Mouse (Mus musculus) myocyte (in vitro differentiated cells): ENCODE measurements around the gene Doxl2. TPM values are rescaled to one million over a fixed set of nuclear protein-coding genes. Genes with fewer than 3 reads are reported as not detected.

Experiments used
- H3K27me3 ChIP-seq: one replicate; pipeline ENCODE4 v1.6.1; 2011; ENCODE audit not compliant: control insufficient read depth, insufficient read depth, insufficient read length
- H3K36me3 ChIP-seq: one replicate; pipeline ENCODE4 v1.6.1; 2011; ENCODE audit not compliant: control insufficient read depth, insufficient read depth
- H3K4me2 ChIP-seq: one replicate; pipeline ENCODE4 v1.6.1; 2011; ENCODE audit warnings: low read depth, control low read depth
- H3K4me3 ChIP-seq: one replicate; pipeline ENCODE4 v1.5.1; 2011; ENCODE audit warnings: mild to moderate bottlenecking, control low read depth, moderate library complexity
- H3K79me2 ChIP-seq: one replicate; pipeline ENCODE4 v1.6.1; 2011; ENCODE audit not compliant: control insufficient read depth, insufficient read depth
- H3ac ChIP-seq: one replicate; pipeline ENCODE4 v1.6.1; 2011; ENCODE audit not compliant: control insufficient read depth, insufficient read length
- CEBPB ChIP-seq: IDR thresholded peaks from 2 replicates; pipeline ENCODE4 v1.6.1; 2011; ENCODE audit warnings: mild to moderate bottlenecking, moderate library complexity; ENCODE audit not compliant: poor library complexity, insufficient read depth, severe bottlenecking
- E2F4 ChIP-seq: IDR thresholded peaks from one replicate; pipeline ENCODE4 v1.6.1; 2011; ENCODE audit warnings: mild to moderate bottlenecking, control low read depth, moderate library complexity; ENCODE audit not compliant: insufficient read depth
- MAX ChIP-seq: IDR thresholded peaks from one replicate; pipeline ENCODE4 v1.6.1; 2011; ENCODE audit warnings: low read depth, mild to moderate bottlenecking, control low read depth
- MYOD1 ChIP-seq, 3 experiments: IDR thresholded peaks; one replicate each; pipeline ENCODE4 v1.6.1; 2011; ENCODE audit warnings: control low read depth in 2 of 3, low read depth in 2 of 3, mild to moderate bottlenecking in 2 of 3, moderate library complexity in 1 of 3; ENCODE audit not compliant: insufficient read length in 2 of 3, control insufficient read depth in 1 of 3
- MYOG ChIP-seq, 3 experiments: IDR thresholded peaks; one replicate each; pipeline ENCODE4 v1.6.1; 2011; ENCODE audit warnings: control low read depth in 2 of 3, low read depth in 2 of 3, mild to moderate bottlenecking in 2 of 3; ENCODE audit not compliant: insufficient read length in 2 of 3, control insufficient read depth in 1 of 3, insufficient read depth in 1 of 3
- POLR2A ChIP-seq: IDR thresholded peaks from one replicate; pipeline ENCODE4 v1.6.1; 2011; ENCODE audit warnings: low read depth, mild to moderate bottlenecking, control low read depth, moderate library complexity; ENCODE audit not compliant: insufficient read length
- POLR2AphosphoS2 ChIP-seq: IDR thresholded peaks from one replicate; pipeline ENCODE4 v1.6.1; 2011; ENCODE audit warnings: low read depth, control low read depth; ENCODE audit not compliant: insufficient read length
- REST ChIP-seq: IDR thresholded peaks from one replicate; pipeline ENCODE4 v1.6.1; 2011; ENCODE audit warnings: mild to moderate bottlenecking, control low read depth, moderate library complexity; ENCODE audit not compliant: insufficient read depth, insufficient read length
- SRF ChIP-seq: IDR thresholded peaks from one replicate; pipeline ENCODE4 v1.6.1; 2011; ENCODE audit warnings: low read depth; ENCODE audit not compliant: control insufficient read depth, insufficient read length
- TCF12 ChIP-seq: IDR thresholded peaks from one replicate; pipeline ENCODE4 v1.6.1; 2011; ENCODE audit warnings: mild to moderate bottlenecking, control low read depth; ENCODE audit not compliant: poor library complexity, insufficient read depth, severe bottlenecking
- TCF3 ChIP-seq: IDR thresholded peaks from one replicate; pipeline ENCODE4 v1.6.1; 2011; ENCODE audit warnings: low read depth, control low read depth; ENCODE audit not compliant: insufficient read length
- USF1 ChIP-seq: IDR thresholded peaks from one replicate; pipeline ENCODE4 v1.6.1; 2011; ENCODE audit warnings: low read depth, mild to moderate bottlenecking, control low read depth, moderate library complexity
- polyA plus RNA-seq: library from polyadenylated mRNA; unstranded; fragments of >200 nt; fragmentation: generic; extraction: Trizol; gene quantifications from one replicate; pipeline ENCODE4 v1.2.1, GENCODE M21; 2012; ENCODE audit warnings: missing spikeins

Doxl2 gene
- polyA plus RNA-seq, 1 experiment, result not detected

GRCm38 (mm10) chr6:48991991-48992390 is 17.2 kb downstream of the Doxl2 start:
- Histone ChIP-seq H3K36me3 (no peaks in the 10 kb centered on the region), H3K4me2 (no peak overlapping the region), H3K79me2 (no peaks in the 10 kb centered on the region), H3K4me3 (no peak overlapping the region), H3ac (no peak overlapping the region), H3K27me3 (peaks cover 5% of the 10 kb centered on the region)
- TF ChIP-seq MAX, result no peak
- no peak for TF ChIP-seq MYOG (IDR thresholded peaks at IDR 0.05; ENCODE audit: control insufficient read depth in 1 of 3, insufficient read depth in 1 of 3, insufficient read length in 2 of 3, low read depth in 2 of 3)
- no peak for TF ChIP-seq TCF12
- no peak for TF ChIP-seq REST
- TF ChIP-seq MYOD1 (IDR thresholded peaks at IDR 0.05; ENCODE audit: control insufficient read depth in 1 of 3, insufficient read length in 2 of 3, low read depth in 2 of 3), result no peak
- no peak for TF ChIP-seq POLR2A
- TF ChIP-seq SRF, result no peak
- TF ChIP-seq POLR2AphosphoS2, result no peak
- no peak for TF ChIP-seq E2F4
- TF ChIP-seq USF1, result no peak
- no peak for TF ChIP-seq CEBPB
- no peak for TF ChIP-seq TCF3

- TF ChIP-seq MYOG (IDR thresholded peaks at IDR 0.05; ENCODE audit: control insufficient read depth in 1 of 3, insufficient read depth in 1 of 3, insufficient read length in 2 of 3, low read depth in 2 of 3) (no peak), E2F4 (no peak), MAX (no peak), MYOD1 (IDR thresholded peaks at IDR 0.05; ENCODE audit: control insufficient read depth in 1 of 3, insufficient read length in 2 of 3, low read depth in 2 of 3) (no peak), POLR2A (no peak), TCF3 (no peak), REST (no peak), SRF (no peak), CEBPB (no peak), USF1 (no peak), POLR2AphosphoS2 (no peak), TCF12 (no peak)
- no peaks in the 10 kb centered on the region for H3K36me3 ChIP-seq
- H3K79me2 ChIP-seq, result no peaks in the 10 kb centered on the region
- no peak overlapping the region for H3K4me3 ChIP-seq
- H3K4me2 ChIP-seq, result no peak overlapping the region
- no peak overlapping the region for H3ac ChIP-seq
- H3K27me3 ChIP-seq, result no peaks in the 10 kb centered on the region
These were observed 23.4 kb downstream of the Doxl2 start for GRCm38 (mm10) chr6:48998186-48998585.

- Histone ChIP-seq H3K36me3 (no peaks in the 10 kb centered on the region), H3K27me3 (no peaks in the 10 kb centered on the region), H3ac (no peak overlapping the region), H3K4me2 (no peak overlapping the region), H3K4me3 (no peak overlapping the region), H3K79me2 (no peaks in the 10 kb centered on the region)
- TF ChIP-seq MAX, result no peak
- TF ChIP-seq E2F4, result no peak
These were observed 24.0 kb downstream of the Doxl2 start for GRCm38 (mm10) chr6:48998796-48999195.

- no peak overlapping the region for H3K4me3 ChIP-seq
- no peak overlapping the region for H3K4me2 ChIP-seq
- TF ChIP-seq MYOG (IDR thresholded peaks at IDR 0.05; ENCODE audit: control insufficient read depth in 1 of 3, insufficient read depth in 1 of 3, insufficient read length in 2 of 3, low read depth in 2 of 3), result no peak
- no peak for TF ChIP-seq REST
- TF ChIP-seq MAX, result no peak
- no peak for TF ChIP-seq POLR2A
- no peak for TF ChIP-seq TCF3
- no peak for TF ChIP-seq POLR2AphosphoS2
- TF ChIP-seq CEBPB, result no peak
- H3ac ChIP-seq, result no peak overlapping the region
- H3K79me2 ChIP-seq, result no peaks in the 10 kb centered on the region
- H3K27me3 ChIP-seq, result no peaks in the 10 kb centered on the region
- no peaks in the 10 kb centered on the region for H3K36me3 ChIP-seq
These were observed 28.6 kb downstream of the Doxl2 start for GRCm38 (mm10) chr6:49003381-49003780.

- Histone ChIP-seq H3K4me2 (peak overlapping the region; percentile 74), H3ac (no peak overlapping the region), H3K79me2 (no peaks in the 10 kb centered on the region), H3K36me3 (no peaks in the 10 kb centered on the region), H3K27me3 (peaks cover 2% of the 10 kb centered on the region), H3K4me3 (no peak overlapping the region)
- TF ChIP-seq CEBPB, result no peak
- TF ChIP-seq USF1, result no peak
- TF ChIP-seq TCF3, result no peak
- no peak for TF ChIP-seq POLR2A
- no peak for TF ChIP-seq E2F4
- TF ChIP-seq POLR2AphosphoS2, result no peak
- no peak for TF ChIP-seq MAX
- TF ChIP-seq SRF, result no peak
- no peak for TF ChIP-seq REST
- TF ChIP-seq MYOG (IDR thresholded peaks at IDR 0.05; ENCODE audit: control insufficient read depth in 1 of 3, insufficient read depth in 1 of 3, insufficient read length in 2 of 3, low read depth in 2 of 3), result no peak
- TF ChIP-seq TCF12, result no peak
- TF ChIP-seq MYOD1 (IDR thresholded peaks at IDR 0.05; ENCODE audit: control insufficient read depth in 1 of 3, insufficient read length in 2 of 3, low read depth in 2 of 3), result no peak
These were observed 33.2 kb downstream of the Doxl2 start for GRCm38 (mm10) chr6:49007981-49008380.
